Mouse (Mus musculus): ENCODE measurements at regions not wholly inside any gene's neighbourhood (a gene's known extent, or its start where the extent isn't known, plus 50 kb on each side); places are given as distances from the start of the nearest gene placed in this dataset.
A peak's percentile ranks its signal among the peaks of the same experiment; 100 is the strongest.

- Histone ChIP-seq H3K36me3 (ENCODE audit: control insufficient read depth, insufficient read depth, low read length) (no peaks in the 10 kb centered on the region), H3K9ac (ENCODE audit: low read length) (no peak overlapping the region), H3K27me3 (replicated peaks; ENCODE audit: control insufficient read depth, insufficient read depth, low read length) (no peaks in the 10 kb centered on the region), H3K27ac (ENCODE audit: low read depth, low read length) (no peak overlapping the region), H3K4me1 (ENCODE audit: control insufficient read depth, insufficient read depth, low read length) (no peaks in the 10 kb centered on the region), H3K9me3 (replicated peaks; ENCODE audit: control insufficient read depth, low read length) (no peaks in the 10 kb centered on the region), H3K4me3 (ENCODE audit: low read depth, low read length) (no peak overlapping the region), H3K4me2 (ENCODE audit: low read length) (no peak overlapping the region)
- DNase-seq (ENCODE audit: low spot score) (peak; percentile 48), ATAC-seq (peak; percentile 46; the same call in 1 of the 2 replicates)
- 30% methylated on average over 3 of the region's 3 CpGs for WGBS
These were observed 92.0 kb upstream of the Zfp644 start for GRCm38 (mm10) chr5:106789136-106789535.

- WGBS, result 83% methylated on average over 2 of the region's 2 CpGs
- H3K4me1 ChIP-seq (ENCODE audit: control insufficient read depth, insufficient read depth, low read length), result no peaks in the 10 kb centered on the region
- no peak for DNase-seq (ENCODE audit: low spot score)
These were observed 88.0 kb upstream of the Zfp644 start for GRCm38 (mm10) chr5:106785065-106785464.

GRCm38 (mm10) chr5:106783864-106784609, 87.0 kb upstream of the Zfp644 start:
- Histone ChIP-seq H3K27me3 (replicated peaks; ENCODE audit: control insufficient read depth, insufficient read depth, low read length) (no peaks in the 10 kb centered on the region), H3K4me1 (ENCODE audit: control insufficient read depth, insufficient read depth, low read length) (no peaks in the 10 kb centered on the region), H3K4me3 (ENCODE audit: low read depth, low read length) (no peak overlapping the region), H3K9ac (ENCODE audit: low read length) (no peak overlapping the region), H3K27ac (ENCODE audit: low read depth, low read length) (no peak overlapping the region), H3K9me3 (replicated peaks; ENCODE audit: control insufficient read depth, low read length) (no peaks in the 10 kb centered on the region), H3K36me3 (ENCODE audit: control insufficient read depth, insufficient read depth, low read length) (no peaks in the 10 kb centered on the region), H3K4me2 (ENCODE audit: low read length) (peak overlapping the region; percentile 34)
- 21% methylated on average over 11 of the region's 11 CpGs for WGBS
- no peak for DNase-seq (ENCODE audit: low spot score)
- no peak for ATAC-seq

More at GRCm38 (mm10) chr5:106785065-106785464, 88.0 kb upstream of the Zfp644 start:
- H3K4me3 ChIP-seq (ENCODE audit: low read depth, low read length), result no peak overlapping the region
- H3K27me3 ChIP-seq (replicated peaks; ENCODE audit: control insufficient read depth, insufficient read depth, low read length), result no peaks in the 10 kb centered on the region
- no peaks in the 10 kb centered on the region for H3K9me3 ChIP-seq (replicated peaks; ENCODE audit: control insufficient read depth, low read length)
- no peak overlapping the region for H3K27ac ChIP-seq (ENCODE audit: low read depth, low read length)
- no peak for ATAC-seq
- H3K36me3 ChIP-seq (ENCODE audit: control insufficient read depth, insufficient read depth, low read length), result no peaks in the 10 kb centered on the region
- H3K9ac ChIP-seq (ENCODE audit: low read length), result no peak overlapping the region
- H3K4me2 ChIP-seq (ENCODE audit: low read length), result no peak overlapping the region

GRCm38 (mm10) chr5:106780749-106781148, 83.7 kb upstream of the Zfp644 start:
- 91% methylated on average over 10 of the region's 10 CpGs for WGBS
- DNase-seq (ENCODE audit: low spot score) (no peak), ATAC-seq (no peak)
- Histone ChIP-seq H3K4me1 (ENCODE audit: control insufficient read depth, insufficient read depth, low read length) (peaks cover 4% of the 10 kb centered on the region; the same call in 1 of the 2 replicates), H3K9ac (ENCODE audit: low read length) (no peak overlapping the region), H3K27ac (ENCODE audit: low read depth, low read length) (no peak overlapping the region), H3K36me3 (ENCODE audit: control insufficient read depth, insufficient read depth, low read length) (no peaks in the 10 kb centered on the region), H3K4me3 (ENCODE audit: low read depth, low read length) (no peak overlapping the region), H3K4me2 (ENCODE audit: low read length) (no peak overlapping the region), H3K27me3 (replicated peaks; ENCODE audit: control insufficient read depth, insufficient read depth, low read length) (no peaks in the 10 kb centered on the region), H3K9me3 (replicated peaks; ENCODE audit: control insufficient read depth, low read length) (no peaks in the 10 kb centered on the region)

- Histone ChIP-seq H3K27me3 (replicated peaks; ENCODE audit: control insufficient read depth, insufficient read depth, low read length) (no peaks in the 10 kb centered on the region), H3K36me3 (ENCODE audit: control insufficient read depth, insufficient read depth, low read length) (no peaks in the 10 kb centered on the region), H3K4me2 (ENCODE audit: low read length) (no peak overlapping the region), H3K9me3 (replicated peaks; ENCODE audit: control insufficient read depth, low read length) (no peaks in the 10 kb centered on the region), H3K27ac (ENCODE audit: low read depth, low read length) (no peak overlapping the region), H3K9ac (ENCODE audit: low read length) (no peak overlapping the region), H3K4me3 (ENCODE audit: low read depth, low read length) (no peak overlapping the region), H3K4me1 (ENCODE audit: control insufficient read depth, insufficient read depth, low read length) (peaks cover 5% of the 10 kb centered on the region; the same call in 1 of the 2 replicates)
- WGBS, result 10% methylated on average over 8 of the region's 8 CpGs
- DNase-seq (ENCODE audit: low spot score) (no peak), ATAC-seq (no peak)
These were observed 81.2 kb upstream of the Zfp644 start for GRCm38 (mm10) chr5:106778176-106778781.

GRCm38 (mm10) chr5:106775010-106775693, 78.1 kb upstream of the Zfp644 start:
- Histone ChIP-seq H3K9me3 (replicated peaks; ENCODE audit: control insufficient read depth, low read length) (no peaks in the 10 kb centered on the region), H3K27ac (ENCODE audit: low read depth, low read length) (no peak overlapping the region), H3K36me3 (ENCODE audit: control insufficient read depth, insufficient read depth, low read length) (no peaks in the 10 kb centered on the region), H3K9ac (ENCODE audit: low read length) (no peak overlapping the region), H3K4me1 (ENCODE audit: control insufficient read depth, insufficient read depth, low read length) (peaks cover 10% of the 10 kb centered on the region; the same call in 1 of the 2 replicates), H3K27me3 (replicated peaks; ENCODE audit: control insufficient read depth, insufficient read depth, low read length) (no peaks in the 10 kb centered on the region), H3K4me3 (ENCODE audit: low read depth, low read length) (no peak overlapping the region), H3K4me2 (ENCODE audit: low read length) (no peak overlapping the region)
- 35% methylated on average over 5 of the region's 5 CpGs for WGBS
- peak; percentile 33 for DNase-seq (ENCODE audit: low spot score)
- no peak for ATAC-seq

GRCm38 (mm10) chr5:106773201-106773934, 76.3 kb upstream of the Zfp644 start:
- peaks cover 10% of the 10 kb centered on the region; the same call in 1 of the 2 replicates for H3K4me1 ChIP-seq (ENCODE audit: control insufficient read depth, insufficient read depth, low read length)
- no peaks in the 10 kb centered on the region for H3K27me3 ChIP-seq (replicated peaks; ENCODE audit: control insufficient read depth, insufficient read depth, low read length)
- no peak overlapping the region for H3K4me3 ChIP-seq (ENCODE audit: low read depth, low read length)
- no peaks in the 10 kb centered on the region for H3K36me3 ChIP-seq (ENCODE audit: control insufficient read depth, insufficient read depth, low read length)
- 27% methylated on average over 3 of the region's 3 CpGs for WGBS
- no peak overlapping the region for H3K27ac ChIP-seq (ENCODE audit: low read depth, low read length)
- H3K9ac ChIP-seq (ENCODE audit: low read length), result no peak overlapping the region
- H3K9me3 ChIP-seq (replicated peaks; ENCODE audit: control insufficient read depth, low read length), result no peaks in the 10 kb centered on the region
- ATAC-seq, result peak; percentile 58
- no peak overlapping the region for H3K4me2 ChIP-seq (ENCODE audit: low read length)
- DNase-seq (ENCODE audit: low spot score), result peak; percentile 42

GRCm38 (mm10) chr5:106771029-106771428, 73.9 kb upstream of the Zfp644 start:
- no peak for DNase-seq (ENCODE audit: low spot score)
- 79% methylated on average over 1 of the region's 1 CpGs for WGBS
- H3K9ac ChIP-seq (ENCODE audit: low read length), result no peak overlapping the region
- peaks cover 6% of the 10 kb centered on the region; the same call in 1 of the 2 replicates for H3K4me1 ChIP-seq (ENCODE audit: control insufficient read depth, insufficient read depth, low read length)
- no peaks in the 10 kb centered on the region for H3K9me3 ChIP-seq (replicated peaks; ENCODE audit: control insufficient read depth, low read length)
- no peaks in the 10 kb centered on the region for H3K27me3 ChIP-seq (replicated peaks; ENCODE audit: control insufficient read depth, insufficient read depth, low read length)
- no peak overlapping the region for H3K27ac ChIP-seq (ENCODE audit: low read depth, low read length)
- ATAC-seq, result no peak
- no peak overlapping the region for H3K4me2 ChIP-seq (ENCODE audit: low read length)
- H3K4me3 ChIP-seq (ENCODE audit: low read depth, low read length), result no peak overlapping the region
- H3K36me3 ChIP-seq (ENCODE audit: control insufficient read depth, insufficient read depth, low read length), result no peaks in the 10 kb centered on the region

Measured in forebrain, embryonic 14.5 days (tissue).